Mouse (Mus musculus) heart, adult 18-20 months (tissue): Measurements from ENCODE around the gene Nipal3. TPM values are rescaled to one million over a fixed set of nuclear protein-coding genes. Genes with fewer than 3 reads are reported as not detected.
A peak's percentile ranks its signal among the peaks of the same experiment; 100 is the strongest.

Experiments used
- DNase-seq, 2 experiments: peaks; one replicate each; pipeline ENCODE4 v3.0.0; 2021 to 2022; ENCODE audit warnings: mixed read lengths in 1 of 2
- long read RNA-seq, 2 experiments: library from polyadenylated mRNA; stranded (forward); transcript quantifications; one replicate each; pipeline ENCODE4 v2.0.0; 2021
- total RNA-seq, 2 experiments: library from RNA; stranded (reverse); gene quantifications; 2 replicates each; pipeline ENCODE4 v1.2.3; 2021

Gene Nipal3
- total RNA-seq: 10 to 100 TPM; 35.0 to 37.0 TPM
- long read RNA-seq, experiment 1, full-length matches to known transcripts: 9 of 24 reads
- long read RNA-seq, experiment 1, partial matches to known transcripts: 0 of 24 reads
- long read RNA-seq, experiment 1, other reads (novel, unspliced or antisense): 15 of 24 reads
- long read RNA-seq, experiment 2, full-length matches to known transcripts: 2 of 16 reads
- long read RNA-seq, experiment 2, partial matches to known transcripts: 0 of 16 reads
- long read RNA-seq, experiment 2, other reads (novel, unspliced or antisense): 14 of 16 reads

DNA sequence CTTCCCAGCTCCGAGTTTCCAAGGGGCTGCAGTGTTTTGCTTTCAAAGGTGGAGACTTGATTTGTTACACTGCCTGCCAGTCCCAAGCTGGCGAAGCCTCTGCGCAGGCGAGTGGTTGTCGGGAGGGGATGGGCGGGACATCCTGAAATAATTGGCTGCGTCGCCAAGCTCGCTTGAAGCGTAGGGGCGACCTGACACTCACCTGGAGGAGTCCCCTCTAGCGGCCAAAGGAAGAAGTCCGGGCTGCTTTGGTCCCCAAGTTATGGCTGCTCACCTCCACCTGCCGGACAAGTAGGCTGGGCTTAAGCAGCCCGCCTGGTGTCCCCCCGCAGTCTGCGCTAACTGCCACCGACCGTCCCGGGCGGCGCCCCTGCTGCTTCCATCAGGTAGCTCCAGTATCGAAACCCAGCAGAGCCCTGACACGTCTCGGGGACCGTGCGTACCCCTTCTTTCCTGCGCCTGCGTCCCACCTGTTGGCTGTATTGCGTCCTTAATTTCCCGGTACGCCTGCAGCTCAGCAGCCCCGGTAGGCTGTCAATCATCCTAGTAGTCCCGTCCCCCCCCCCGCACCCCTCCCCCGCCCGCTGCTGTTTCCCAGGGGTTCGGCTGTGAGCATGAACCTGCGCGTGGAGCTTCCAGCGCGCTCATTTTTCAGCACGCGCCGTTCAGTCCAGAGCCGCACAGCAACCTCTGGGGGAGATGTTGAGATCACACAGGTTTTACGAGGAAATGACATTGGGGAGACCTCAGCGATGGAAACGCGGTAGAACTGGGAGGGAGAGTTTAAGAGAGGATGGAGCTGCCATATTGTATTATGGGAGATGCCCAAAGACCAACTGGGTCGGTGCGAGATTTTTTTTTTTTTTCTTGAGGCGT, at the start of gene Nipal3, which contains the start of gene Stpg1:
Nipal3 (minus strand) TSS at position 518 of the 876 bp plus-strand sequence.
Stpg1 (plus strand) TSS at position 270 of the 876 bp plus-strand sequence.
- peak; percentile 95 to 96 for DNase-seq

DNA sequence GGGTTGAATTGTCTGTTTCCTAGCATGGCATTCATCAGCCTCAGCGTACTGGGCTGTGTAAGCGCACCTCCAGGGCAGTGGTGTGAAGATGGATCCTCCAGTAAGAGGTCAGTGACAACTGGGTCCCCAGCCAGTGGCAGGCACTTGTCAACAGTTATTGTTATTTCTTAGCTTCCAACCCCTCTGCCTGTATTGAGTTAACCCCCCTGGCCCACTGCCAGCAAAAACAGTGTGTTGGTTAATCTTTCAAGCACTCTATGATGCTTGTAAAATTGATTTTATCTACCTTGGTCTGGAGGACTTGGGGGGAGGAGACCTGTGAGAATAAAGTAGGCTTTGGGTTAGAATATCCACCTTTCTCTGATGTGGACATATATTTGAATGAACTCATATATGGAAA, 49.4 kb upstream of the Nipal3 start:
- no peak for DNase-seq

DNA sequence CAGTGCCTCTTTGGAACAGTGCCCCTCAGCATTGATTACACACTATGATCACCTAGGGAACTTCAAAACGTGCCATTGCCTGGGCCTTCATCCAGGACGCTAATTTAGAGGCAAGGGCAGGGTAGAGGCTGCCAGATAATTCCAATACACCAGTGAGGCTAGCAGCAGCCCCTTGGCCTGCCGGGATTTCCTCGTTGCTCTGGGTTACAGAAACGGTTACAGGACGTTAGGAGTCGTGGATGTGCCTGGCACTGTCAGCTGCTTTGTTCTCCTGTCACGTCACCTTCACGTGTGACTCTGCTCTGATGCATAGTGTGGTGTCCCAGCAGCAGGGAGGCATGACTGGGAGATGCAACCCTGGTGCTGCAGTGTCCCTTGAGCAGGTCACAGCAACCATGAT, 45.2 kb upstream of the Nipal3 start:
- no peak for DNase-seq

DNA sequence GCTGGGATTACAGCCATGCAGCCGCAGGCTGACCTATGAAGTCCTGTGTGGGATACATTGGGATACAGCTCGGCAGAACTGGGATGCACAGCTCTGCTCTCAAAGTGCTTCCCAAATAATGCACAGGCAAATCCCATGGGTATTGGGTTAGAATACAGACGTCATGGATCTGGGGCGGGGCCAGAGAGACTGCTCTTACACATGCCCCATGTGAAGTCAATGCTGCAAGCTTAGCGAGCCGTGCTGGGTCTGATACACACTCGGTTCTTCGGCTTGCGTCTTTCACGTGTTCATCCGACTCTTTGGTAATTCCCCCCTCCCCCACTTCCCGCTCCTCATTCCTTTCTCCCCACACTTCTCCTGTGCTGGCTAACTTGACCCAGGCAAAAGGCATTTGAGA, 44.2 kb upstream of the Nipal3 start:
- no peak for DNase-seq

DNA sequence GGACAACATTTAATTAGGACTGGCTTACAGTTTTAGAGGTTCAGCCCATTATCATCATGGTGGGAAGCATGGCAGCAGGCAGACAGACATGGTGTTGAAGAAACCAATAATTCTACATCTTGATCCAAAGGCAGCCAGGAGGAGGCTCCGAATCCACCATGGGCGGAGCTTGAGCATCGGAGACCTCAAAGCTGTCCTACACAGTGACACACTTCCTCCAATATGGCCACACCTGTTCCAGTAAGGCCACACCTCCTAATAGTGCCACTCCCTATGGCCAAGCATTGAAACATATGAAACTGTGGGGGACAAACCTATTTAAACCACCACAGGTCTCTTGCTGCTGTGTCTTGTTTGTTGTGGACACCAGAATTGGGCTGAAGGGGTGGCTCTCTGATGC, 40.2 kb upstream of the Nipal3 start:
- no peak for DNase-seq

DNA sequence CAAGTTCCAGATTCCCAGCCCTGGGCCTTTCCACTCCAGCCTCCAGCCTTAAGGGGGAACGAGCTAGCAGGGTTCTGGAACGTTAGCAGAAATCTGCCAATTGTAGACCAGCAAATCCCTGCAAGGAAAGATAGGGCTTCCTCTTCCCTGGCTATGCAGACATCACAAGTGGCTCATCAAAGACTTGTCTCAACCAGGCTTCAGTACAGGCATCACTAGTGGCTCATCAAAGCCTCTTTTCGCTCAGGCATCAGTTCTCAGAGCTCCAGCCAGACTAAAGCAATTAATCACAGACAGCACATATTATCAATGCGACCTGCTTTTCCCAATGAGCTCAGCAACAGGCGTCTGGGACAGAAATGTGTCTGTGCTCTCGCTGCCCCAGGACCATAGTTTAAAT, 38.2 kb upstream of the Nipal3 start:
- no peak for DNase-seq

DNA sequence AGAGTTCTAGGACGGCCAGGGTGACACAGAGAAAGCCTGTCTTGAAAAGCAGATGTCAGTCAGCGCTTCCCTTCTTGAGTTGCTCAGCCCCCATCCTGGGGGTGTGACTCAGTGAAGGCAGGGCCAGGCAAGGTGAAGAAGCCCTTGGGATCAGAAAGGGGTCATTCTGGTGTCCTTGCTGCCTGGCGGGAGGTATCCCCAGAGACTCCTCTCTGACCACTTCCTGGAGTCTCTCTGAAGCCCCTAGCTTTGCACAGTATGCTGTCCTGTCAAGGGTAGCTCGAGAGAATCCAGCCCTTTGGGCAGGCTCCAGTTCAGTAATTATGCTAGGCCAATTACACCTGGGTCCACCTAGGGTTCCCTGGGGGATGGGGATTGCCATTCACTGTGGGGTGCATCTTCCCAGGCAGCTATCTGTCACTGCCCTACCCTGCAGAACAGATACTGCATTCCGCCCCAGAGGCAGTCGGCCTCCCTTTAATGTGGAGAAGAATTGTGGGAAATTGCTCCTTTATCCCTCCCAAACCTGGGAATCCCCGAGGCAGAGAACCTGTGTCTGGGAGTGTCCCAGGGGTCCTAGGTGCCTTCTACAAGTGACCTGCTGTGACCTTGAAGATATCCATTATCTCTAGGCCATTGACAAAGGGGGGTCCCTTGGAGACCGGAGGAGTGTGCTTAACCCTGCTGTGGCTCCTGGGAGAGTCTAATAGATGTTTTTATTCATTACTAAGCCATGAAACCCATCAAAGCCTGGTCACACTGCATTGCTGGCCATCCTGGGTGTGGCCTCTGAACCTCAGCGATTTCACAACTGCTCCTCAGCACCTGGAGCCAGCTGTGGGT, 37.2 kb upstream of the Nipal3 start:
- no peak for DNase-seq

DNA sequence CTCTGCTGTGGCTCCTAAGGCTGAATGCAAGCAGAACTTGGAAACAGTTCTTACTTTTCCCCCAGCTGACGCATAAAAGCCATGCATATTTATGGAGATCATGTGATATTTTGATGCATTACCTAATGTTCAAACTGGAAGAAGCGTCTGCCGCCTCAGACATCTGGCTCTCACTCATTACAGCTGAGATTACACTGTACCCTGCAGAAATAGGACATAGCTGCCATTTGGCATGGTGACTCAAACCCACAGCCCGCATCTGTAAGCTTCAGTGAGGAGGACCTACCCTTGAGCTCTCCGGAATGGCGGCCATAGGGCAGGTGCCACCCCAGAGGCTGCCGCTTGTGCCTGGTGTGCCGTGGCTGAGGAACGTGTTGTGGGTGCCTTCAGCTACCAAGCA, 36.4 kb upstream of the Nipal3 start:
- DNase-seq: no peak

DNA sequence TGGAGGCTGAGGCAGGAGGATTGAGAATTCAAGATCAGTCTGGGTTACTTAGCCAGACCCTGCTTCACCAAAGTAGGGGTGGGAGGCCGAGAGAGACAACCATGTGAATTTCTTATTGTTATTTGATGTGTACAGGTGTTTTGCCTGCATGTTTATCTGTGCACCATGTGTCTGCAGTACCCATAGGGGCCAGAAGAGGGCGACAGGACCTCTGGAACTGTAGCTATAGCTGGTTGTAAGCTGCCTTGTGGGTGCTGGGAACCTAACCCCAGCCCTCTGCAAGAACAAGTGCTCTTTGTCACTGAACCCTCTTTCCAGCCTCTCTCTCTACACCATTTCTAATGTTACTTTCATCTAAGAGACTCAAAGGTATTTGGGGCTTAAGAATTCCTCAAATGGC, 35.4 kb upstream of the Nipal3 start:
- DNase-seq: no peak

DNA sequence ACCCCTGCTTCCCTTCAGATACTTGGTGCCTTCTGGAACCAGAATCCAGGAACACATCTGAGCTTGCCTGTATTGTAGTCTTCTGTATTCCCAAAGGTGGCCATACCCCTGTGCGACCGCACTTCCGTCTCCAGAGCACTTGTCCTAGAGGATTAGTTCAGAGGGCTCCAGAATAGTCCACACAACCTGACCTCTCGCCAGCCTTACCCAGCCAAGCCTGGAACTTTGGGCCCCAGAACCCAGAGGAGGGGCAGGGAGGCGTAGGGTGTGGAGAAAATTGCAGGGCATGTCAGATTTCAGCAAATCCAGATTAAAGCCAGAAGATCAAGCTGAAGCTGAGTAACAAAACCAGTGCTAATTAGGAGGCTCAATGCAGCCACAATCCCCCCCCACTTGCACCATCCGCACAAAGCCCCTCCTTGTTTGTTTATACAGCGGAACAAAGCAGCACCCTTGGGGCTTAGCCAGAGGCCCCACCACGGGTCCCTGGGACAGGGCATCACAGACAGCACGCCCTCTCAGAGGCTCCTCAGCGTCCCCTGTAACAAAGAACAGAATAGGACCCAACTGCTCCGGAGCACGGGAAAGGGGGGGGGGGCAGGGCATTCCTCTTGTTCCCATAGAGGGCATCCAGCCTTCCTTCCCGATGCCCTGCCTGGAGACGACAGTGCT, 31.3 kb upstream of the Nipal3 start:
- no peak for DNase-seq

DNA sequence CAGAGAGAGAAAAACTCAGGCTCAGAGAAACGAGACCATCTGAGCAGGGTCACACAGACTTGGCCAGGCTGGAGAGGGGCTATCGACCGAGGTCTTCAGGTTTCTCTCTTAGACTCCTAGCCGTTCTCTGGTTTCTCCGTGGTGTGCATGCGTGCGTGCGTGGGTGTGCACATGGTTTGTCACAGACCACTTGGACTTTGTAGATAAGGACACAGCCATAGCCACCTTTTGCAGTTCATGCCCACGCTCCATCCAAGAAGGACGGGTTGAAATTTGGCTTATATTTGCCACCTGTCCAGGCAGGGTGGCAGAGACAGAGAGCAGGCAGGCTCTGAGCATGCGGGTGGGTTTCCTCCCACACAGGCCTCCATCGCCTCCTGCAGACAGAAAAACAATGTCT, 30.2 kb upstream of the Nipal3 start:
- DNase-seq: no peak

DNA sequence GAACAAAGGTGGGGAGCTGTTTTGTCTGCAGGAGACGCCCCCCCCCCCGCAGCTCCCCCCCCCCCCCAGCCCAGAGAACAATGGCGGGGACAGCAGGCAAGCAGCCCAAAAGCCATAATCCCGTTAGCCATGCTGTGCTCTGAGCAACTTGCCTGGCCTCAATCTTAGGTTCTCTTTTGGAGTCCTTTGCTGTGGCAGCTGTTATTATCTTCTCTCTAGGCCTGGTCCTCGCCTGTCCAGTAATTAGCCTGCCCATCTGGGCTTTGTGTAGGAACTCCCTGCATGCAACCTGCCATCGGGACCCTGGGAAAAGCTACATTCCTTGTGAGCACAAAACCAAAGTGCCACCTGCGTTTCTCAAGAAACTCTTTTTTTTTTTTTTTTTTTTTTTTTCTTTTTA, 29.1 kb upstream of the Nipal3 start:
- DNase-seq: no peak

DNA sequence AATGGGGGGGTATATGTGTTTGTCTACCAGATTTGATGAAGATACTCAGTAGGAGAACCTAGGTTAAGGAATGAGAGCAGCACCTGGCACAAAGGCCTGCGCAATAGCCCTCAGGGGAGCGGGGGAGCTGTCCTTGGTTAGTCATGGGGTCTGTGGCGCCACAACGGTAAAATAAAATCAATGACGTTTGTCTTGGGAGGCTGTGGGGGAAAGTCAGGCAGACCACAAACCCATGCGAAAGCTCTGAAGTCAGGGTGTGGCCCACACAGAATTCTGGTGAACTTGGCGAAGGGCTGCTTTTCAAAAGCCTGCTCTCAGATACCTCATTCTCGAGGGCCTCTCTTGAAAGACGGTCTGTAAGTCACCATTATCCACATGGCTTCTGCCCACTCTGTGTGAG, 25.6 kb upstream of the Nipal3 start:
- DNase-seq: no peak

DNA sequence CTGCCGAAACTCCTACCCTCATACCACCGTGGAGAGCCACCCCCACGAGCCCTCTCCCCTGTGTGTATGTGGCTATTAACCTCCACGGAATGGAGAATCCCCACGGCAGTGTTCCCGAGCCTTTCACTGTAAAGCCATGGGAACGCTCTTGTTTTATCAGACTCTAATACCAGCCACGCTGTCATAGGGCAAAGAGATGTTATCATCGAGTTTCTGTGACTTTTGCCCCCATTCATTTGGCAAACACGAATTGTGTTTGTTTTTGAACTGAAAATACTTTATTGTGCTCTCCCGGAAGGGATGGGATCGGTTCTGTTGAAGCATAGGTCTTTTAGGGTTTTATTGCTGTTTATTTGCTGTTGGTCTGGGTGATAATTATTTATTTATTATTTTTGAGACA, 23.3 kb upstream of the Nipal3 start:
- no peak for DNase-seq

DNA sequence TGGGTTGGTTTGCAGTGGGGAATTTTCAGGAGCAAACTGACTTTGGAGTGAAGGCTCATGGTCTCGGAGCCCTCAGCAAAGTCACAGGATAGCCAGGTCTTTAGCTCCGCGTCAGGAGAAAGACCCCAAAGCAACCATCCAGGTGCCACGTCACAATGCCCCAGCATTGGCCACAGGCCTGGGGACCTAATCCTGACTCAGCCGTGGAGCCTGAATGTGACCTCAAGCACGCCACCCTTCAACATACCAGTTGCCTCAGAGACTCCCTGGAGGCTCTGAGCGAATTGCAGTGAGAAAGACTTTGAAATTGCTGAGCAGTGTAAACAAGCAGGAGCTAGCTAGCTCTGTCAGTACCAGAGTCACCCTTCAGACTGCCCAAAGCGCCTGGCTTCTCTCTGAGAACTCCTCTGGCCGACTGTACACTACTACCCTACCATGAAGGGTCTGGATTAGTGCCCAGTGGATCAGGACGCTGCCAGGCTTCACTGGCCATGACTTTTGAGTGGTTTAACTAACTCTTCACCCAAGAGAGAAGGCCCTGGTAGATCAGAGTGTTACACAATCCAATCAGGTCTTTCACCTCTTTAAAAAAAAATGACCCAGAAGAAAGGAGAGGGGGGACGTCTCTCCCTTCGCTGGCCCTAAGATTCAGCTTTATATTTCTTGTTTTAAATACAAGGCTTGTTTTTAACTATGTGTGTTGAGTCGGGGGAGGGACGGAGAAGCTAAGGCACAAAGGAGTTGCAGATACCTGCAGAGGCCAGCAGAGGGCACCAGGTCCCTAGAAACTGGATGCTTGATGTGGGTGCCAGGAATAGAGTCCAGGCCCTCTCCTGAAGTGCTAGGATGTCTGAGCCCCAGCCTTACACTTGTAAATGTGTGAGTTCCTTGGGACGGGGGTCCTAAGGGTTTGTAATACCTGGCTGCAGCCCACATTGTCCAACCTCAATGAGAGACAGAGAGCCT, 21.8 kb upstream of the Nipal3 start:
- DNase-seq: peak; percentile 43 to 77

DNA sequence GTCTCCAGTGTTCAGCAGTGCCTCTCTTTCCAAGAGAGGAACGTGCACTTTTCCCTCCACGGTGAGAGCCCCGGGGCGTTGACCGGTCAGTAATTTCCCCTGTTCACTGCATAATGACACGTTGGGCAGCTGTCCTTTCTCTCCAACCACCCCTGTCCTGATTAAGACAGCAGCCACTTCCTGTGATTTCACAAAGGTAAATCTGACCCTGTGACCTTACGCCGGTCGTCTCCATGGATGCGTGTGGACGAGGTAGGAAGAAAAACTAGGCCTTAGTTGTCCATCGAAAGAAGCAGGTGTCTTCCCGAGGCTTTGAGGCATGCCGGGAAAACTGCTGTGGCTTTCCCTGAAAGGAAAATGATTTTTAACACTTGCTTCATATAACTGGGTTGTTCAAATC, 20.1 kb upstream of the Nipal3 start:
- no peak for DNase-seq

DNA sequence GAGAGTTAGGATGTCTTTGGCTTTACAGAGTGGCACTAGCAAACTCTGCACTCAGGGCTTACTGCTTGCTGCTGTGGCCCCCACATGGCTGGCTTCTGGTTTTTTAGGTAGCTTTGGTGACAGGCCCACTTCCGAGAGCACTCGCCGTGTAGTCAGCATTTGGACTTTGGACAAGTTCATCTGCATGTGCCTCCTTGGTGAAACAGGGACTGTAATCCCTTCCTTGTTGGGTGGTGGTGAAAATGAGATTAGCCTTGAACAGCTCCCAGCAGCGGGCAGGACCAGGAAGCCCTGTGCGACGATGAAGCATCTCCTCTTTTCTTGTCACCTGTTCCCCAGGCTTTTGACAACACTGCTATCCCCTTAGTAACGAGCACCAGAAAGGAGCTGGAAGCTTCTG, 19.0 kb upstream of the Nipal3 start:
- DNase-seq: no peak

DNA sequence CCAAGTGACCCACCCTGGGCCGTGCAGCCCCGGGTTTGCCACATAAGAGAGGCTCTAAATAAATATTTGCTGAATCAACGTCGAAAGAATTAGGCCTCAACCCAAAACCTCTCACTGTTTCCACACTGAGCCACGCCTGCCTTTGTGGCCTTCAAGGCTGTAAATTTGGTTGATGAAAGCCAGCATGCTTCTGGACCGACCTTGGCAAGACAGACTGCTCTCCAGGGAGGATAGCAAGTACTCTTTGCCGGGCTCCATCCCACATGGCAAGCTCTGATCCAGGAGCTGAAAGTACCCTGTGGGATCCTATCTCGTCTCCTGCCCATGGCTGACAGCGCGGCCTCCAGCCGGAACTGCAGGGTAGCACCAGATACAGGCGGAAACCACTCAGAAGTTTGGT, 14.7 kb upstream of the Nipal3 start:
- DNase-seq: no peak

DNA sequence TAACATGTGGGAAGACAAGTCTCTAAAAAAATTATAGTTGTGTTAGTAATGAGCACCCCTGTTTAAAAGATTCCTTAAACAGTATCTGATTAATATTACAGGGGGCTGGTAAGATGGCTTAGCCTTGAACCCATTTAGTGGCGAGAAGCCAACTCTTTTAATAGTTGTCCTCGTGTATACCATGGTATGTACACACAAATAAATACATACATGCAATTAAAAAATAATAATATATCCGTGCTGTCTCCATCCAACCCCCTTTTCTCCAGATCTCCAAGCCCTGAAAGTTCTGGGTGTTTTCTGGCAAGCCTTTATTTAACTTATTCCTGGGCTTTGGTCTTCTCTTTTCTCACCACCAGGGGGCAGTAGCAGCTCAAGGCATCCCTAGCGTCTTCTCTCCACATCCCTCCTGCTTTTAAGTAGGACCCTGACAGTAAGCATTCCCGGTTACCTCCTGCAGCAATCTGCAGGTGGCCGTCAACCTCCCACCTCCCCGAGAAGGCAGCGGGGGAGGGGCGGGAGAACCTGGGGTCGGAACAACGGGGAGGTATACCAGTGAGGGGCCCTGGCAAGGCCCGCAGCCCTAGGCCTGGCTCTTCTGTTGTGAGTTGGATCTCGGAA, 13.7 kb upstream of the Nipal3 start:
- DNase-seq: peak; percentile 50 to 83
